Mouse (Mus musculus) heart, postnatal 0 days (tissue): ENCODE measurements around the gene Tmem117.

ENCODE experiments used
- CTCF ChIP-seq: IDR thresholded peaks from 2 replicates; pipeline ENCODE4 v1.5.1; 2016; ENCODE audit warnings: antibody characterized with exemption, control low read depth, low read depth
- EP300 ChIP-seq: IDR thresholded peaks from 2 replicates; pipeline ENCODE4 v1.6.1; 2016; ENCODE audit warnings: antibody characterized with exemption, low read depth

DNA sequence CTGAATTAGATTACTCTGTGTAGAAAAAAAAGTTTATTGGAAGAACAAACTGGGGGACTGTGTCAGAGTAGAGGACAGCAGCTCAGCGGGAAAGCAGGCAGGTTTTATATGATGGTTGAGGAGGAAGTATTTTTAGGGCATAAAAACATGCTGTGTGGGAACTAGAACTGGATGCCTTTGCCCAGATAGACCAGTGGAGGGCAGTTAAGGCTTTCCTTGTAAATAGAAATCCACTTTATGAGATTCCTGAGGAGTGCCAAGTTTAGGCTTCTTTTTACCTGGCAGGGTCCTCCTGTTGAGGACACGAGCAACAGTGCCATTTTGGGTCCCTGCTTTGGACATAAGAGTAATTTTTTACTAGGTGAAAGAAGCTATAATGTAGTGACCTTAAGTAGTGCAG lies 218.5 kb downstream of the Tmem117 start:
- TF ChIP-seq CTCF, result no peak
- no peak for TF ChIP-seq EP300
